Mouse (Mus musculus) midbrain, embryonic 12.5 days (tissue): ENCODE measurements around the gene Polr3k. TPM values are rescaled to one million over a fixed set of nuclear protein-coding genes. Genes with fewer than 3 reads are reported as not detected.

Source experiments
- ATAC-seq: fragments of 200-750 bp; cut with Nextera tagmentation; 2 replicates; pipeline ENCODE4 v1.8.0; 2017; ENCODE audit warnings: low read depth, moderate TSS enrichment, moderate library complexity; ENCODE audit not compliant: low FRiP score
- H3K27ac ChIP-seq: fragments of 300-500 bp; sonication (generic); replicated peaks from 2 replicates; pipeline ENCODE4 v1.5.1; 2016; ENCODE audit warnings: mild to moderate bottlenecking
- H3K27me3 ChIP-seq: fragments of 300-500 bp; sonication (generic); 2 replicates; pipeline ENCODE4 v1.6.1; 2016; ENCODE audit warnings: mild to moderate bottlenecking
- H3K36me3 ChIP-seq: fragments of 300-500 bp; sonication (generic); 2 replicates; pipeline ENCODE4 v1.6.1; 2016
- H3K4me1 ChIP-seq: fragments of 300-500 bp; sonication (generic); 2 replicates; pipeline ENCODE4 v1.6.1; 2016
- H3K4me2 ChIP-seq: fragments of 300-500 bp; sonication (generic); replicated peaks from 2 replicates; pipeline ENCODE4 v1.6.1; 2016; ENCODE audit warnings: mild to moderate bottlenecking, moderate library complexity
- H3K4me3 ChIP-seq: fragments of 300-500 bp; sonication (generic); 2 replicates; pipeline ENCODE4 v1.5.1; 2016; ENCODE audit warnings: mild to moderate bottlenecking
- H3K9ac ChIP-seq: fragments of 300-500 bp; sonication (generic); replicated peaks from 2 replicates; pipeline ENCODE4 v1.6.1; 2016; ENCODE audit warnings: mild to moderate bottlenecking, moderate library complexity
- H3K9me3 ChIP-seq: fragments of 300-500 bp; sonication (generic); 2 replicates; pipeline ENCODE4 v1.6.1; 2016; ENCODE audit warnings: mild to moderate bottlenecking
- WGBS: fragments of 180-500 bp; shearing (Covaris S2); methylation state at CpG from one replicate; pipeline ENCODE4 v1.1.7; 2016; 5-methylcytosine and 5-hydroxymethylcytosine counted together
- polyA plus RNA-seq: library from polyadenylated mRNA; unstranded; fragments of >200 nt; fragmentation: Nextera tagmentation; extraction: Ambion mirVana; gene quantifications from 2 replicates; pipeline ENCODE4 v1.2.1, GENCODE M21; 2016

Gene Polr3k
- polyA plus RNA-seq, 1 experiment from 2014 or later = 99.0 TPM

DNA sequence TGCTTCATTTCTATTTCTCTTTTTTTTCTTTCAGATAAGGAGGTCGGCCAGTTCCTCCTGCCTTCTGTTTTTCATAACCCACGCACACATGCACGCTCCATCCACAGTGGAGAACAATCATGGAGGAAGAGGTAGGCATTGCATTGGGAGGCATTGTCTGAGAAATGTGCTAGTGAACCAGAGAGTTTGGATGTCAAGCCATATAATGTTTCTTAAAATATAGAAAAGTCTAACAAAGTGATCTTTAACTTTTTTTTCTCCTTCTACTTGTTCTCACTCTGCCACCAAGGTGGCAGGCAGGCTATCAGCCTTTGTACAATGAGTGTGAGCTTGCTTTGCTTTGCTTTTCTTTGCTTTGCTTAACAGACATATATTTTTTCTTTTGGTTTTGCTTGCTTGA is 53.7 kb downstream of the Polr3k start:
- ATAC-seq = no peak
- Histone ChIP-seq H3K4me1 (no peaks in the 10 kb centered on the region), H3K27ac (no peak overlapping the region), H3K4me3 (no peak overlapping the region), H3K27me3 (no peaks in the 10 kb centered on the region), H3K4me2 (no peak overlapping the region), H3K9me3 (peaks cover 3% of the 10 kb centered on the region; the same call in 1 of the 2 replicates), H3K36me3 (no peaks in the 10 kb centered on the region), H3K9ac (no peak overlapping the region)
- WGBS = 47% methylated on average over 3 of the region's 3 CpGs

DNA sequence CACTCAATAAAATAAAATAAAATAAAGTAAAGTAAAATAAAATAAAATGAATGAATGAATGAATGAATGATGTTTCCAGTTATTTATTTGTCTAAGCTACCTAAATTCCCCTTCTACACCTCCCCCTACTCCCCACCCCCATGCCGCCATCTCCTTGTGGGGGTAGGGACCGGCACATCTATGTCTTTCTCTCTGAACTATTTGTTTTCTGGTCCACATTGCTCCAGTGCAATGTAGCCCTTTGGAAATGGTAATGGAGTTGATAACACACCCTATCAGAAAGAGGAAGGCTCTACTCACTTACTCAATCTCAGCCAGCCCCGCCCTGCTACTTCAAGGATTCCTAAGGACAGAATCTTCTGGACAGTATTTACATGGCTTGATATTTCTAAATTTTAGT is 54.4 kb downstream of the Polr3k start:
- Histone ChIP-seq H3K27me3 (no peaks in the 10 kb centered on the region), H3K9ac (no peak overlapping the region), H3K4me1 (no peaks in the 10 kb centered on the region), H3K9me3 (peaks cover 3% of the 10 kb centered on the region; the same call in 1 of the 2 replicates), H3K27ac (no peak overlapping the region), H3K4me2 (no peak overlapping the region), H3K36me3 (no peaks in the 10 kb centered on the region), H3K4me3 (no peak overlapping the region)
- 47% methylated on average over 3 of the region's 3 CpGs for WGBS
- ATAC-seq = peak; percentile 91

Other genes with a start within 250 kb of the Polr3k start
- not detected in 2 replicates for gene Gm29797, start 207.3 kb upstream of the Polr3k start, polyA plus RNA-seq
- gene Sox18, start 192.7 kb upstream of the Polr3k start, polyA plus RNA-seq = 15.4 and 19.3 TPM in 2 replicates
- gene Tcea2, start 184.0 kb upstream of the Polr3k start, polyA plus RNA-seq = 21.1 and 23.3 TPM in 2 replicates
- gene Rgs19, start 170.4 kb upstream of the Polr3k start, polyA plus RNA-seq = 44.9 and 45.3 TPM in 2 replicates
- not detected in 2 replicates for gene Lkaaear1, start 165.9 kb upstream of the Polr3k start, polyA plus RNA-seq
- gene Oprl1, start 149.3 kb upstream of the Polr3k start, polyA plus RNA-seq = 41.8 and 42.5 TPM in 2 replicates
- gene Myt1, start 101.0 kb upstream of the Polr3k start, polyA plus RNA-seq = 66.4 and 76.0 TPM in 2 replicates
- gene Pcmtd2, start 26.5 kb upstream of the Polr3k start, polyA plus RNA-seq = 40.0 and 42.9 TPM in 2 replicates
- gene Gm14496, start 126.8 kb downstream of the Polr3k start, polyA plus RNA-seq = not detected in 2 replicates